Mouse (Mus musculus): ENCODE measurements around the gene Syndig1.

DNA sequence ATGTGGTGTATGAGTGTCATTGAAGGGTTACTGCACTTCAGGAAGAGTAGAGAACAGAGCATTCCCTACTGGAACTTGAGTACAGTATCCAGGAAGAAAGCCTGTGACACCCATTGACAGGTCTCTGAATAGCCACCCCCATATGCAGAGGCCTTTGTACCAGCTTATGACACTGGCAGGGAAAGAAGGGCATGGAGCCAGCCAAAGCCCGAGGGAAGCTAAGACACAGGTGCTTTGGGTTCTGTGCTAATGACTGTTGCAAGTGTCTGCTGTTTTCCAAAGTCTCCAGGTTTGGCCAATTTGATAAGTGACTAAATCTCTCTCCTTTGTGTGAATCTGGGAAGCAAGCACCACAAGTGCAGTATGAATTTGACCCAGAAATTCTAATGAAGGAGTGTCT is 71.6 kb downstream of the Syndig1 start:
- TF ChIP-seq POLR2A (IDR thresholded peaks at IDR 0.05; ENCODE audit: control insufficient read depth, low read depth, low read length) (no peak), CTCF (IDR thresholded peaks at IDR 0.05; ENCODE audit: control insufficient read depth, insufficient read depth, insufficient replicate concordance, low read depth, low read length) (no peak)

All from testis, adult 2 months (tissue).